Mouse (Mus musculus): ENCODE results near the gene Lmntd2.

- TF ChIP-seq GATA1 (IDR thresholded peaks at IDR 0.05; ENCODE audit: borderline replicate concordance, low read length) = no peak
- no peak for TF ChIP-seq GATA2 (IDR thresholded peaks at IDR 0.05; ENCODE audit: borderline replicate concordance, low read depth, low read length)
Measured at GRCm38 (mm10) chr7:141194409-141194808, 19.5 kb downstream of the Lmntd2 start.

All from G1E (cell line).